Mouse (Mus musculus) cortical plate, adult 2 months (tissue): Measurements from ENCODE around the gene Tgfbrap1.

Experiments
- CTCF ChIP-seq: fragments of 200-500 bp; IDR thresholded peaks from 2 replicates; pipeline ENCODE4 v1.5.1; 2011; ENCODE audit warnings: mild to moderate bottlenecking, control low read depth, low read length; ENCODE audit not compliant: insufficient read depth; ENCODE audit errors: extremely low read depth
- POLR2A ChIP-seq: fragments of 200-500 bp; IDR thresholded peaks from 2 replicates; pipeline ENCODE4 v1.6.1; 2011; ENCODE audit warnings: mild to moderate bottlenecking, low read length, control low read depth; ENCODE audit not compliant: insufficient read depth; ENCODE audit errors: extremely low read depth

DNA sequence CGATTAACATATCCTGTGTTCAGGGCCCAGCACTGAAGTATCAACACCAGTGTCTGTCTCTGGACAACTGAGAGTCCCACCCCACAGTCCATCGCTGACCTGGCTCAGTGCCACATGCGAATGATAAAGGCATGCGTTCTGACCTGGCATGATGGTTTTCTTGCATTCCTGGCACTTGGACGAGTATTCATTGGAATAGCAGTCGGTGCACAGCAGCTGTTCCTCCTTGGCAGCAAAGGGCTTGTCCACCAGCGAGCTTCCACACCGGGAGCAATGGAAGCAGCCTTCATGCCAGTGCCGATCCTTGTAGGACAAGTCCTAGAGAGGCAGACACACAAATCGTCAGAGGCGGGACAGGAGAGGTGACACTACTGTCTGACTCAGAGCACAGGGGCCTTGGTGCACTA is 43.1 kb upstream of the Tgfbrap1 start:
- no peak for TF ChIP-seq POLR2A
- TF ChIP-seq CTCF, result no peak
